Mouse (Mus musculus) cortical plate, adult 2 months (tissue): Measurements from ENCODE around the gene D17H6S53E. TPM values are rescaled to one million over a fixed set of nuclear protein-coding genes. Genes with fewer than 3 reads are reported as not detected.

ENCODE experiments used
- H3K27ac ChIP-seq: fragments of 200-500 bp; 2 replicates; pipeline ENCODE4 v1.5.1; 2012; ENCODE audit warnings: low read length, control low read depth, inconsistent platforms; ENCODE audit not compliant: insufficient read depth
- H3K4me1 ChIP-seq: fragments of 200-500 bp; 2 replicates; pipeline ENCODE4 v1.6.1; 2011; ENCODE audit warnings: low read length; ENCODE audit not compliant: control insufficient read depth, insufficient read depth
- H3K4me3 ChIP-seq: fragments of 200-500 bp; 2 replicates; pipeline ENCODE4 v1.5.1; 2011; ENCODE audit warnings: mild to moderate bottlenecking, low read length, control low read depth; ENCODE audit not compliant: insufficient read depth
- CTCF ChIP-seq: fragments of 200-500 bp; IDR thresholded peaks from 2 replicates; pipeline ENCODE4 v1.5.1; 2011; ENCODE audit warnings: mild to moderate bottlenecking, control low read depth, low read length; ENCODE audit not compliant: insufficient read depth; ENCODE audit errors: extremely low read depth
- POLR2A ChIP-seq: fragments of 200-500 bp; IDR thresholded peaks from 2 replicates; pipeline ENCODE4 v1.6.1; 2011; ENCODE audit warnings: mild to moderate bottlenecking, low read length, control low read depth; ENCODE audit not compliant: insufficient read depth; ENCODE audit errors: extremely low read depth
- polyA plus RNA-seq: library from polyadenylated mRNA; depleted of rRNA; stranded (reverse); fragments of >200 nt; gene quantifications from 2 replicates; pipeline ENCODE4 v1.2.3, GENCODE M21; 2012

Gene D17H6S53E
- polyA plus RNA-seq, 1 experiment = 9.6 TPM

GRCm38 (mm10) chr17:35147348-35147747 lies 21.2 kb downstream of the D17H6S53E start:
- Histone ChIP-seq H3K27ac (no peak overlapping the region), H3K4me1 (no peaks in the 10 kb centered on the region), H3K4me3 (no peak overlapping the region)
- TF ChIP-seq POLR2A (no peak), CTCF (no peak)

- Histone ChIP-seq H3K27ac (no peak overlapping the region), H3K4me1 (no peaks in the 10 kb centered on the region), H3K4me3 (no peak overlapping the region)
- TF ChIP-seq POLR2A = 0 out of 2 replicates have a peak, but pooled peaks have one; percentile 25
- TF ChIP-seq CTCF = no peak
Observed at GRCm38 (mm10) chr17:35147922-35148639, 21.9 kb downstream of the D17H6S53E start.

GRCm38 (mm10) chr17:35152121-35152520 lies 25.9 kb downstream of the D17H6S53E start:
- TF ChIP-seq CTCF (no peak), POLR2A (no peak)
- Histone ChIP-seq H3K4me3 (no peak overlapping the region), H3K27ac (no peak overlapping the region), H3K4me1 (no peaks in the 10 kb centered on the region)

- Histone ChIP-seq H3K4me1 (no peaks in the 10 kb centered on the region), H3K4me3 (no peak overlapping the region), H3K27ac (no peak overlapping the region)
- TF ChIP-seq POLR2A (no peak), CTCF (no peak)
Observed at GRCm38 (mm10) chr17:35153077-35153476, 26.9 kb downstream of the D17H6S53E start.

- no peaks in the 10 kb centered on the region for H3K4me1 ChIP-seq
- no peak overlapping the region for H3K4me3 ChIP-seq
- no peak for TF ChIP-seq CTCF
- TF ChIP-seq POLR2A = no peak
- H3K27ac ChIP-seq = no peak overlapping the region
Observed at GRCm38 (mm10) chr17:35153931-35154330, 27.8 kb downstream of the D17H6S53E start.

- TF ChIP-seq POLR2A = no peak
- no peak for TF ChIP-seq CTCF
- Histone ChIP-seq H3K4me3 (no peak overlapping the region), H3K27ac (no peak overlapping the region), H3K4me1 (no peaks in the 10 kb centered on the region)
Observed at GRCm38 (mm10) chr17:35154616-35155015, 28.4 kb downstream of the D17H6S53E start.

GRCm38 (mm10) chr17:35155451-35155850 lies 29.3 kb downstream of the D17H6S53E start:
- no peak for TF ChIP-seq POLR2A
- TF ChIP-seq CTCF = no peak
- Histone ChIP-seq H3K4me3 (no peak overlapping the region), H3K27ac (no peak overlapping the region), H3K4me1 (no peaks in the 10 kb centered on the region)

- Histone ChIP-seq H3K4me1 (no peaks in the 10 kb centered on the region), H3K4me3 (no peak overlapping the region), H3K27ac (no peak overlapping the region)
- TF ChIP-seq POLR2A (no peak), CTCF (no peak)
Observed at GRCm38 (mm10) chr17:35156461-35157200, 30.5 kb downstream of the D17H6S53E start.

- Histone ChIP-seq H3K4me3 (no peak overlapping the region), H3K27ac (no peak overlapping the region), H3K4me1 (peaks cover 2% of the 10 kb centered on the region; the same call in 1 of the 2 replicates)
- TF ChIP-seq CTCF = no peak
- no peak for TF ChIP-seq POLR2A
Observed at GRCm38 (mm10) chr17:35157254-35157653, 31.1 kb downstream of the D17H6S53E start.

GRCm38 (mm10) chr17:35157661-35158175 lies 31.5 kb downstream of the D17H6S53E start:
- no peak for TF ChIP-seq CTCF
- Histone ChIP-seq H3K4me3 (no peak overlapping the region), H3K27ac (no peak overlapping the region), H3K4me1 (peaks cover 2% of the 10 kb centered on the region; the same call in 1 of the 2 replicates)
